Mouse (Mus musculus) liver, adult 2 months (tissue): ENCODE measurements around the gene Aasdhppt.

ENCODE experiments used
- CTCF ChIP-seq: fragments of 200-500 bp; IDR thresholded peaks from 2 replicates; pipeline ENCODE4 v1.5.1; 2011; ENCODE audit warnings: low read depth, low read length, control low read depth
- POLR2A ChIP-seq: fragments of 200-500 bp; IDR thresholded peaks from 2 replicates; pipeline ENCODE4 v1.6.1; 2011; ENCODE audit warnings: low read length, control low read depth; ENCODE audit not compliant: insufficient read depth; ENCODE audit errors: extremely low read depth

DNA sequence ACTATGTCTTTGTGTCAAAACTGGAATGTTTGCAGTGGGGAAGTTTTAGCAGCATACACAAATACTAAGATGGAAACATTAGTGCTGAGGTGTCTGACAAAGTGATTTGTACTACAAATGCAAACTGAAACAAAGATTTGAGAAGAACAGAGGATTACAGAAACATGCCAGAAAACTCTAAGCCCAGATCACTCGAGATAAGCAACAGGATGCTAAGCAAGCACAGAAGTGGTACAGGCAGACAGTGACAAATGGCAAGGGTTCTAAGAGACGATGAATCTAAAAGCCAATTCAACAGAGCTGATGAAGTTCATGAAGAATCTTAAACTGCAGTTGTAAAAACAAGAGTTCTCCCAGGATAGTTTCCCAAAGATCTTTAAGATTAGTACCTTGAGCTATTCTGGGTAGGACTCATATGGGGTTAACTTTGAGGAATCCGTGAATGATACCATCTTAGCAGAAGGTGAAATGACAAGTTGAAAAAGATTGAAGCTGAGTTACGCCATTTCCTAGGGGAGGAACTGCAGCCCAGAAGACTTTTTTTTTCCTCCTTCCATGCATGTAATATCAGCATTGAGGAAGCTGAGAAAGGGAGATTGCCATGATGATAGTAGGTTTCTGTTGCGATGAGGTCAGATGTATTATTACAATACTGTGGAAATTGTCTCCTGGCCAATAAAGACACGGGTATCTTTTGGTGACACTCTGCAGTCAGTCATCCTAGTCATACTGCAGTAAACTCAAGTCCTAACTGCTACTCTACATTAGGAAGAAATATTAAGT lies 9.9 kb upstream of the Aasdhppt start:
- TF ChIP-seq POLR2A, result no peak
- no peak for TF ChIP-seq CTCF
